Mouse (Mus musculus): Measurements from ENCODE around the gene Ror1.

- TF ChIP-seq CTCF (IDR thresholded peaks at IDR 0.05; ENCODE audit: low read depth, low read length) (no peak), POLR2A (IDR thresholded peaks at IDR 0.05; ENCODE audit: insufficient read depth, low read length) (no peak), EP300 (IDR thresholded peaks at IDR 0.05; ENCODE audit: insufficient read depth, low read depth, low read length) (no peak)
Observed at GRCm38 (mm10) chr4:100411841-100412539, 316.4 kb downstream of the Ror1 start.
